Mouse (Mus musculus) lung, postnatal 36 days (tissue): ENCODE results near the gene Tap2.
A peak's percentile ranks its signal among the peaks of the same experiment; 100 is the strongest.
"Not testable (repeated sequence)": the region's sequence is repeated elsewhere in the genome, so short reads cannot be mapped to it uniquely, and the experiment has no call there.

Experiments used
- DNase-seq: peaks from one replicate; pipeline ENCODE4 v3.0.0; 2022; ENCODE audit warnings: mixed read lengths

Tap2 gene

DNA sequence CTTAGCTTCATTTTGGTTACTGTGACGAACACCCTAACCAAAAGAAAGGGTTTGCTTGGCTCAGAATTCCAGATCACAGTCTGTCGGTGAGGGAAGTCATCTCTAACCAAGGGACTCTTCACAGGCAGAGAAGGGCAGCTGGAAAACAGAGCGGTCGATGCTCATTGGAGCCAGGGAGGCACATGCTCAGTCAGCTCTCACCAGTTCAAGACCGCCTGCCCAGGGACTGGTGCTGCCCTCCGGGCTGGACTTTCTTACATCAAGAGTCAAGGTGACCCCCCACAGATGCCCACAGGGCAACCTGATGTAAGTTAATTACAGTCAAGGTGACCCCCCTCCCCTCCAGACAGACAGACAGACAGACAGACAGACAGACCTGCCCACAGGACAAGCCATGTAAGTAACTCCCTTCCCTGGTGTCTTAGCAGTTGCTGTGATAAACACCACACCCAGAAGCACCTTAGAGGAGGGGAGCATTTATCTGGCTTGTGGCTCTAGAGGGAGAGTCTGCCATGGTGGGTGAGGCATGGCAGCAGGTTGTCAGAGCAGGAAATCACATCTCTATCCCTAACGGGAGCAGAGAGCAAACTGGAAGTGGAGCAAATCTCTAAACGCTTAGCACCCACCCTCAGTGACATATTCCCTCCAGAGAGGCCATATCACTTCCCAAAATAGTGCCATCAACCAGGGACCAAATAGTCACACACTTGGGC, 14.0 kb downstream of the Tap2 start:
- DNase-seq: no peak

DNA sequence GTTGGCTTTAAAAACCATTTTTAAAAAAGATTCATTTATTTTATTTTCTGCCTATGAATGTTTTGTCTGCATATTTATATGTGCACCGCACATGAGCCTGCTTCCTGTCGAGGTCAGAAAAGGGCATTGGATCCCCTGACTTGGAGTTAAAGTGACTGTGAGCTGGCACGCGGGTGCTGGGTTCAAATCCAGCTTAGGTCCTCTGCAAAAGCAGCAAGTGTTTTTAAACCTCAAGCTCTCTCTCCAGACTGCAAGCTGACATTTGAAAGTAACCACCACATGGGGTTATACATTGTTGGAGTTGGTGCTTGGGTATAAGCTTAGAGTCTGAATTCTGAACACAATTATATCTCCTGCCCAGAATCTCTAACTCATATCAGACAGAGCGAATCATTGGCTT, 14.7 kb downstream of the Tap2 start:
- no peak for DNase-seq

DNA sequence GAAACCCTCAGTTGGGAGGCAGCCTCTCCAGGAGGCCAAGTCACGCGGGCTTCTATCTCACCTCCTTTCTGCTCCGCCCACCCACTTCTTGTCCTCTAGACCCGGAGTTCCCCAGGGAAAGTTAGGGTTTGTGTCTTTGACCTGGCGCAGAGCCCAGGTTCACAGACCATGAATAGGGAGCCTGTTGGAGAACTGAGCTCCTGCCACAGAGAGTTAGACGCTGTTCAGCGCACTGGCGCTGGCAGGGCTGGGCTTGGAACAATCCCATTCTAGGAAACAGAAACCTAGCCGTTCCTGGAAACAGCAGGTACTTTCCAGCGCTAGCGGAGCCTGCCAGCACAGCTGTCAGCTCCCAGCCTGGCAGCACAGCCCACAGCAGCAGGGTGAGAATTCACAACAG, 15.3 kb downstream of the Tap2 start:
- peak; percentile 85 for DNase-seq

DNA sequence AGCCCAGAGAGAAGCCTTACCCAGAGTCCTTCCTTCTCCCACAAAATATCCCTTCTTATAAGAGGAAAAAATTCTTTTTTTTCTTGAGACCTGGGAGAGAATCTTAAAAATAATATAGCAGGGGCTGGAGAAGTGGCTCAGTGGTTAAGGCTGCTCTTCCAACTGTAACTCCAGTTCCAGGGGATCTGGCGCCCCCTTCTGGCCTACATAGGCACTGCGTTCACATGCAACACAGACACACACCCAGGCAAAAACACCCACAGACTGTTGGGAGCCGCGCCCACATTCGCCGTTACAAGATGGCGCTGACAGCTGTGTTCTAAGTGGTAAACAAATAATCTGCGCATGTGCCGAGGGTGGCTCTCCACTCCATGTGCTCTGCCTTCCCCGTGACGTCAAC, 15.8 kb downstream of the Tap2 start:
- DNase-seq: peak; percentile 81

DNA sequence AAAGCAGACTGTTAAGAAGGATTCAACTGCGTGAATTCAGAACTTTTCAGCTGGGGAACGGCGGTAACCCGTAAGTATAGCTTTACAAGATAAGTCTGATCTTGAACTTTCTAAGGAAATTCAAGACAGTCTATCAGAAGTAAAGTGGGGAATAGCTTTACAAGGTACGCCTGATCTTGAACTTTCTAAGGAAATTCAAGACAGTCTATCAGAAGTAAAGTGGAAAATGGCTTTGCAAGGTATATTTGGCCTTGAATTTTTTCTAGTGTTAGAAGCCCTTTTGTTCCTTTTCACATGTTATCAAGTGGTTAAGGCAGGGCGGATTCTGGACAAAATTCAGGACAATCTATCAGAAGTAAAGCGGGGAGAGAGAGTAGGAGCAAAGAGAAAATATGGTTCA, 16.5 kb downstream of the Tap2 start:
- peak; percentile 37 for DNase-seq

DNA sequence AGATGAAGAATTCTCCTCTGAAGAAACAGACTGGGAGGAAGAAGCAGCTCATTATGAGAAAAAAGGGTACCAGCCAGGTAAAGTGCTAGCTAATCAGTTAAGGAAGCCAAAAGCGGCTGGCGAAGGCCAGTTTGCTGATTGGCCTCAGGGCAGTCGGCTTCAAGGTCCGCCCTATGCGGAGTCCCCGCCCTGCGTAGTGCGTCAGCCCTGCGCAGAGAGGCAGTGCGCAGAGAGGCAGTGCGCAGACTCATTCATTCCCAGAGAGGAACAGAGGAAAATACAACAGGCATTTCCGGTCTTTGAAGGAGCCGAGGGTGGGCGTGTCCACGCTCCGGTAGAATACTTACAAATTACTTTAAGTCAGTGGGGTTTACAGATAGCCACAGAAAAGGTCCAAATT, 17.1 kb downstream of the Tap2 start:
- DNase-seq: not testable (repeated sequence)

DNA sequence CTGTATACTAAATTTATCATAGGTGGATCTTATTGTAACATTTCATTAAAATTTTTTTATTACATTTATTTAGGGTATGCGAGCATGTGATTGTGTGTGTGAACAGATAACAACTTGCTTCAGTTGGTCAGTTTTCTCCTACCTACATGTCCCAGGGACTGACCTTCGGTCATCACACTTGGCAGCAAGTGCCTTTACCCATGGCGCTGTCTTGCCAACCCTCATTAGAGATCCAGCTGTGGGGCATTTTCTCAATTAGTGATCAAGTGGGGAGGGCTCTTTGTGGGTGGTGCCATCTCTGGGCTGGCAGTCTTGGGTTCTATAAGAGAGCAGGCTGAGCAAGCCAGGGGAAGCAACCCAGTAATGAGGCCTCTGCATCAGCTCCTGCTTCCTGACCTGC, 21.5 kb downstream of the Tap2 start:
- no peak for DNase-seq

DNA sequence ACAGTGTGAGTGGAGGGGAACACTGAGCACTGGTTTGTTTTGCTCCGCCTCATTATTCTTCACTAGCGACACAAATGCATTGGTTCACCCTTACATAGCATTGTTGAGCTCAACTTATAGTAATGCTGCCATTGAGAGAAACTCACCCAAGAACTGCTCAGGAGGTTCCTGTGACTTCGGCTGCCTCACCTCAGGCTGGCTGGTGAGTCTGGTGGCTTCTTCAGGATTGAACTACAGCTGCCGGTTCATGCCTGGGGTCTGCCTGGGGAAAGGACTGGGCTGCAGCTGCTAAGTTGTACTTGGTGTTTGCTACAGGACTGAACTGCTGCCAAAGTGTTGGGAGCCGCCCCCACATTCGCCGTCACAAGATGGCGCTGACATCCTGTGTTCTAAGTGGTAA, 22.1 kb downstream of the Tap2 start:
- DNase-seq: no peak

DNA sequence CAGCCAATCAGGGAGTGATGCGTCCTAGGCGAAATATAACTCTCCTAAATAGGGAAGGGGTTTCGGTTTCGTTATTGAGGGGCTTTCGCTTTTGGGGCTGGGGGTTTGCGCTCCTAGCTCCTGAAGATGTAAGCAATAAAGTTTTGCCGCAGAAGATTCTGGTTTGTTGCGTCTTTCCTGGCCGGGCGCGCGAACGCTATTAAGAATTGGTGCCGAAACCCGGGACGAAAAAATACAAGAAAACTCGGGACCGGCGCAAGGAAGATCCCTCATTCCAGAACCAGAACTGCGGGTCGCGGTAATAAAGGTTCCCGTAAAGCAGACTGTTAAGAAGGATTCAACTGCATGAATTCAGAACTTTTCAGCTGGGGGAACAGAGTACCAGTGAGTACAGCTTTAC, 22.6 kb downstream of the Tap2 start:
- not testable (repeated sequence) for DNase-seq

DNA sequence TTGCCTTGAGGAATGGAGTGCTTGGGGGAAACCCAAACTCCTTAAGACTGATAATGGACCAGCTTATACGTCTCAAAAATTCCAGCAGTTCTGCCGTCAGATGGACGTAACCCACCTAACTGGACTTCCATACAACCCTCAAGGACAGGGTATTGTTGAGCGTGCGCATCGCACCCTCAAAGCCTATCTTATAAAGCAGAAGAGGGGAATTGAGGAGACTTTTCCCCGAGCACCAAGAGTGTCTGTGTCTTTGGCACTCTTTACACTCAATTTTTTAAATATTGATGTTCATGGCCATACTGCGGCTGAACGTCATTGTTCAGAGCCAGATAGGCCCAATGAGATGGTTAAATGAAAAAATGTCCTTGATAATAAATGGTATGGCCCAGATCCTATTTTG, 27.6 kb downstream of the Tap2 start:
- not testable (repeated sequence) for DNase-seq

DNA sequence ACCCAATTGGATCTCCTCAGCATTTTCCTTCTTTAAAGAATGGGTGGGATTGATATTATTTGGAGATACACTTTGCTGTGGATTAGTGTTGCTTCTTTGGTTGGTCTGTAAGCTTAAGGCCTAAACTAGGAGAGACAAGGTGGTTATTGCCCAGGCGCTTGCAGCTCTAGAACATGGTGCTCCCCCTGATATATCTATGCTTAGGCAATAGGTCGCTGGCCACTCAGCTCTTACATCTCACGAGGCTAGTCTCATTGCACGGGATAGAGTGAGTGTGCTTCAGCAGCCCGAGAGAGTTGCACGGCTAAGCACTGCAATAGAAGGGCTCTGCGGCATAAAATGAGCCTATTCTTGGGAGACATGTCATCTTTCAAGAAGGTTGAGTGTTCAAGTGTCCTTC, 28.7 kb downstream of the Tap2 start:
- not testable (repeated sequence) for DNase-seq

DNA sequence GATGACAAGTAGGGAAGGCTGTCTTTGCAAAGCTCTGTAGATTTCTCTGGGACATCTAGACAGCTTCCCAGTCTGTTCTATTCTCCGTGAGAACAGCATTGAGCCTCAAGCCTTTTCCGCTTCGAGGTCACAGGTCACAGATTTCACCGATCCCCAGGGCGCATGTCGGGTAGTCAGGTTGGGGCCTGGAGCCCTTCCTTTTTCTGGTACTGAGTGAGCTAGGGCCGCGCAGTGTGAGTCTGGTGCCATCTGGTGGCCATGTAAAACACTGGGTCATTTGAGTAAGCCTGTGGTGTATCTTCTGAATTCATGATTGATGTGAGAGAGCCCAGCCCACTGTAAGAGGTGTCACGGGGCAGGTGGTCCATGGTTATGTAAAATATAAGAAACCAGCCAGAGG, 31.6 kb downstream of the Tap2 start:
- peak; percentile 91 for DNase-seq

DNA sequence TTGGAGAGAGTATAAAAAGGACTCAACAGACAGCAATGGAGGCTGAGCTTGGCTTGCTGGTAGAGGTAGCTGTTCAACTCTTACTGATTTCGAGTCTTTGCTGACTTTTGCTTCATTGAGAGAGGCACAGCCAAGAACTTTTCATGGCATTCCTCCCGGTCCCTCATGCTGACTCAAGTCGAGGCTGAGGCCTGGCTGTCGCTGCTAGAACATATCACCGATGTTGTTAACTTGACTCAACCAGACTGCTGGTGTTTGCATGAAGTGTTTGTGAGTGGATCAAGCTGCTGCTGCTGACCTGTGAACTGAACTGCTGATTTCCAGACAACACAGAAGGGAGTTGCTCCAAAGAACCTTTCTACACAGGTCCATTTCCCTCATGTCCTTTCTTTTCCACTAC, 33.4 kb downstream of the Tap2 start:
- DNase-seq: peak; percentile 75

DNA sequence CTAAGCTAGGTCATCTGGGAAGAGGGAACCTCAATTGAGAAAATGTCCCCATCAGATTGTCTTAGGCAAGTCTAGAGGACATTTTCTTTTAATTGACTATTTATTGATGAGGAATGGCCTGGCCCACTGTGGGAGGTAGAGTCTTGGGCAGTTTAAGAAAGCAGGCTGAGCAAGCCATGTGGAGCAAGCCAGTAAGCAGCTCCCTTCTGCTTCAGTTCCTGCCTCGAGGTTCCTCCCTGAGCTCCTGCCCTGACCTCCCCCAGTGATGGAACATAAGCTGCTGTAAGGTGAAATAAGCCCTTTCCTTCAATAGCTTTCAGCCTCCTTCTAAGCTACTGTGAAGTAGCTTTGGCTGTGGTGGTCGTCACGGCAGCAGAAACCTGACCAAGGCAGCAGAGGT, 34.4 kb downstream of the Tap2 start:
- DNase-seq: no peak

DNA sequence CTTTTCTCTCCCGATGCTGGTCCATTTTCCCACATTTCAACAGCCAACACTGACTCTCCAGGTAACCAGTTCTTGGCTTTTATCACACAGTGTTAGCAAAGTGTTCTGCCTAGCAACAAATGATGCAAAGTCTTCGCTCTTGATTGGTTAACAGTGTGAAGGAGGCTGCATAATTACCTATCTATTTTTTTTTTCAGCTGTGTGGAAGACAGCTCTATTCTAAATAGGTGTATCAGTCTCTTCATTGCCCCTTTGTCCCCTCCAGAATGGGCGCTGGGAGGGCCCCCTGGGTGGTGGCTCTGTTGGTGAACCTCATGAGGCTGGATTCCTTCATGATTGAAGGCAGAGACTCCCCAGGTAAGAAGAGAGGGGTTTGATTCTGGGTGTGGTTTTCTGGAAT, 35.4 kb downstream of the Tap2 start, which contains the start of gene H2-Ob:
Gene H2-Ob, plus strand, starts transcription at position 198 of the 400 bp plus-strand sequence.
- peak; percentile 91 for DNase-seq

DNA sequence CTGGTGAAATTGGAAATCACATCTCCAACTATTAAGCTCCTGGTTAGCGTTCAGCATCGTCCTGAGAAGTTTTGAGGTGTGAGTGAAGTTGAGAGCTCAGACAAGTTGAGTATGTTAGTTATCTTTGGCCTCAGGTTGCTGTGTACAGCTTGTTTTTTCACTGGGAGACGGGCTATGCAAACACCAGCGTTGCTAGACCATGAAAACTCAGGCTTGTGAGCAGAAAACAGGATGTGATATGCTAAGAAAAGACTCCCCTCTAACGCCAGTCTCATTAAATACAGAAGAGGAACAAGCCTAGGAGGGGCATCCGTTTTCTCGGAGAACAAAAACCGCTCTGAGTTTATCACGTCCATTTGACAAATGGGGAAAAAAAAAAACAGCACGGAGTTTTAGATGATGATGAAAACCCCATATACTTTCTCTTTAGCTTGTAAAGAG, 36.3 kb downstream of the Tap2 start:
- DNase-seq: peak; percentile 57

DNA sequence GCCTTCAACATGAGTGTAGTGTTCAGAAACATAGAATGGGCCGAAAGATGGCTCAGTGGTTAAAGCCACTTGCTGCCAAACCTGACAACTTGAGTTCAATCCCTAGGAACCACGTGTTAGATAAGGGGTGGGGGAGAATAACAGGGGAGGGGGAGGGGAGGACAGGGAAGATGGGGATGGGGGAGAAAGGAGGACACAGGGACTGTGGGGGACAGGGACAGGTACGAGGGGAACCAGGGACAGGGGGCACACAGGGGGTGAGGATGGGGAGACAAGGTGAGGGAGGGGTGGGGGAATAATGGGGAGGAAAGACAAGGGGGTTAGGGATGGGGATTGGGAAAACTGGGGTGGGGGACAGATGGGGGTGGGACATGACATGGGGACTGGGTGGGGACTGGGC, 37.0 kb downstream of the Tap2 start:
- DNase-seq: no peak

DNA sequence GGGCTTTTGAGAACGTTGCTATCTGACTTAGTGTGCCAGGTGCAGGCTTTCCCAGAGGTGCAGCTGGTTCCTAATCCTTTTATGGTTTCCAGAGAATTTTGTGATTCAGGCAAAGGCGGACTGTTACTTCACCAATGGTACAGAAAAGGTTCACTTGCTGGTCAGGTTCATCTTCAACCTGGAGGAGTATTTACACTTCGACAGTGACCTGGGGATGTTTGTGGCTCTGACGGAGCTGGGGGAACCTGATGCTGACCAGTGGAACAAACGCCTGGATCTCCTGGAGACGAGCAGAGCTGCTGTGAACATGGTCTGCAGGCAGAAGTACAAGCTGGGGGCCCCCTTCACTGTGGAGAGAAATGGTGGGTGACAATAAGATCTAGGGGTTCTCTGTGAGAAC, 37.6 kb downstream of the Tap2 start:
- DNase-seq: no peak

DNA sequence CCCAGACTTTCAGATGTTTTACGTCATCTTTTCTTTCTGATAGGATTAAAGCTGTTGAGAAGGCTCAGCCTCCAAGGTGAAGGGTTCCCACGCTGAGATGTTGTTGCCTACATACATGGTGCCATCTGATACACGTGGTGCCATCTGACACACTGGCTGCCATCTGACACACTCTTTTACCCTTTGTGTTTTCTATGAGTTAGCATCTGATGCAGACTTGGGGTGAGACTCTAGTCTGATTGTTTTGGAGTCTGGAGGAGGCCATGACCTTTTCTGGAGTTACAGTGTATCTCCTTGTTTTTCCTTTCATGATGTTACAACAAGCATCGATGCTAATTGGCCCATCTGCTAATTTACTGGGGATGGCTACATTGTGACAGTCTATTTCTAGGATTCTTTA, 41.3 kb downstream of the Tap2 start:
- DNase-seq: no peak

DNA sequence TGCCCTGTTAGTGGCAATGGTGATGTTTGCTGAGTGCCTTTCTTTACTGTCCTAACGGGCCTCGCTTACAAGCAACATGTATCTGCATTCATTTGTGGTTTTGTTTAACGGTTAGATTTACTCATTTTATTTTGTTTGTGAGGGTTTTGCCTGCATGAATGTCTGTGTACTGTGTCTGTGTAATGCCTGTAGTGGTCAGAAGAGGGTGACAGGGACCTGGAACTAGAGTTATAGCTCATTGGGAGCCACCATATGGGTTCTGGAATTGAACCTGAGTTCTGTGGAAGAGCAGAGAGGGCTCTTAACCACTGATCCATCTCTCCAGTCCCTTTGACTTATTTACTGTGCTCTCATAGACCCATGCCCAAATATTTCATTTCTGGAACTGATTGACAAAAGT, 43.7 kb downstream of the Tap2 start:
- no peak for DNase-seq

DNA sequence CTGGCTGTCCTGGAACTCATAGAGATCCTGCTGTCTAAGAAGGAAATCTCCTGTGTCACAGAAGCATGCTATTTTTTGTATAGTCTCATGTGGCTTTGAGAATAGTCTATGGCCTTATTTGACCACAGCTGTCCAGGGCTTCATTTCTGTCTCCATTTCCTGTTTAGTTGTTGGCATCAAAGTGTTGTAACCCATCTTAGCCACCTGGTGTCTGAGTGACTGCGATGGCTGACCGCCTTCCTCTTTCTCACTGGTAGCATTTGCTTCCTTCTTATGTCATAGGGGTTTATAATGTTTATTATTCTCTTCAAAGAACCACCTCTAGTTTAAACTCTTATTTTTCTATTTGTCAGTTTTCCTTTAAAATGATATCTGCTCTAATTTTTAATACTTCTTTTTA, 45.4 kb downstream of the Tap2 start:
- DNase-seq: peak; percentile 34

DNA sequence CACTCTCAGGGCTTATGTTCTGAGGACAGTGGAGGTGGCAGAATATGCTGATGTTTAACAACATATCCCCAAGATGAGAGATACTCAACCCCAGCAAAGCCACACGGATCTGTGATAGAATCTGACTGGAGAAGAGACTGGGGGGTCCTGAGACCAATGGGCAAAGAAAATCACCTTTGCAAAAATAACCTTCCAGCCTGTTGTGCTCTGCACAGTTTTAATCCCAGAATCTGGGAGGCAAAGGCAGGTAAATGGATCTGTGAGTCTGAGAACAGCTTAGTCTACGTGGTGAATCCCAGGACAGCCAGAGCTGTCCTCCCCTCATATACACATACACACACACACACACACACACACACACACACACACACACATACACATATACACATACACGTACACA, 46.0 kb downstream of the Tap2 start:
- no peak for DNase-seq

DNA sequence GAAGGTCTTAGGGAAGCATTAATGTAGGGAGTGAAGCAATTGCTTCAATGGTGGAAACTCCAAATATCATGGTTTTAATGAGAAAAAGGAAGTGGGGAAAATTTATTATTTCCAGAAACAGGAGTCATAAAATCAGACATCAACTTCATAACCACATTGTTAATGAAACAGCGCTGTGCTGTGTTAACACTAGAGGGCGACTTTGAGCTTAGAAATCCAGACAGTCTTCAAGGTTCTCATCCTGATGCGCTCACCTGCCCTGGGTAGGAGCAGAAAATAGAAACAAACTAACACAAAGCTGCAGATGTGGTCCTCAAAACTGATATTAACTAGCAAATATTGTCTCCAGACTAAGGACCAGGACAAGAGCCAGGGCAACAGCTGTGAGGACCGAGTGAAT, 46.6 kb downstream of the Tap2 start:
- DNase-seq: peak; percentile 81

DNA sequence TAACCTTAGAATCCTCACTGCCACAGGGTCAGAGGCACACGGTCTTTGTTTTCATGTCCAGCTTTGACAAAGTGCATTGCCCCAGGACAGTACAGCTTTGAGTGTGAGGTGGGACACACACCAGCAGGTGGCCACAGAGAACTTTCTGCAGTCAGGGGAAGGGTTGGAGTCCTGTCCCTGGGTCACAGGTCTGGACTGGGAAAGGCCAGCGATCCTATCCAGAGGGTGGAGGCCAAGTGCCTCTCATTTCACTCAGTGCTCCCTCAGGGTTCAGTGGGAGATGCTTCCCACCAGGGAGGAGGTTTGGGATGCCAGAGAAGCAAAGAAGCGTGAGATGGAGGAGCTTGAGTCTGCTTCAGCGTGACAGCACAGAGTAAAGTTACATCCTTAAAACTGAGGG, 48.3 kb downstream of the Tap2 start:
- DNase-seq: no peak

DNA sequence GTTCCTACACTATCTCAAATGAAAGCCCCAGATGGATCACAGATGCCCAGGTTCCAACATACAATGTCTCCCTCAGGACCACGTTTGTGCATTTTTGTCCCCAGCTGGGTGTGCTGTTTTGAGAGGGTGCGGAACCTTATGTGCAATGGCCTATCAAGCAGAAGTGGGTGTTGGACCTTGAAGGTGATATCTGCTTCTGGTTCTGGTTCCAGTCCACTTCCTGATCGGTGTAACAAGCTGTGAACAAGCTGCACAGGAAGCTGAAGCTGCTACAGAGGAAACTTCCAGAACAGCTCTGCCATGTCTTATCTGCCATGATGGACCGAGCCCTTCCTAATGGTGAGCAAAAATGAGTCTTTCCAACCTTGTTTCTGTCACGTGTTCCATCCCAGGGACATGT, 53.2 kb downstream of the Tap2 start:
- no peak for DNase-seq
